Mouse (Mus musculus) regulatory T cell (primary cell): Measurements from ENCODE around the gene Ldlrad3.

Experiments used
- in situ Hi-C: fragments of 300-600 bp; cut with MboI, MseI; formaldehyde crosslinking; loops from one replicate; pipeline ENCODE4 v1.15.1; 2025; ENCODE audit warnings: high pct_unique_total_duplicates

The Ldlrad3 gene

GRCm38 (mm10) chr2:101967152-101967551, 219.0 kb downstream of the Ldlrad3 start:
- in situ Hi-C loops = no loop called here

- in situ Hi-C loops = no loop called here
These were observed 220.2 kb downstream of the Ldlrad3 start for GRCm38 (mm10) chr2:101966017-101966416.

- in situ Hi-C loops = no loop called here
These were observed 220.7 kb downstream of the Ldlrad3 start for GRCm38 (mm10) chr2:101965515-101965914.

- in situ Hi-C loops = loop anchor here (5.0 kb wide), 1 partner anchor 1299 kb away; no protein-coding TSS in a partner anchor
These were observed 222.8 kb downstream of the Ldlrad3 start for GRCm38 (mm10) chr2:101963367-101963766.

GRCm38 (mm10) chr2:101962349-101962748, 223.8 kb downstream of the Ldlrad3 start:
- in situ Hi-C loops = loop anchor here (5.0 kb wide), 1 partner anchor 1300 kb away; no protein-coding TSS in a partner anchor

GRCm38 (mm10) chr2:101961391-101961790, 224.8 kb downstream of the Ldlrad3 start:
- in situ Hi-C loops = loop anchor here (5.0 kb wide), 1 partner anchor 1301 kb away; no protein-coding TSS in a partner anchor

- in situ Hi-C loops = loop anchor here (5.0 kb wide), 1 partner anchor 1302 kb away; no protein-coding TSS in a partner anchor
These were observed 225.5 kb downstream of the Ldlrad3 start for GRCm38 (mm10) chr2:101960658-101961057.

- in situ Hi-C loops = no loop called here
These were observed 230.1 kb downstream of the Ldlrad3 start for GRCm38 (mm10) chr2:101956125-101956524.

- in situ Hi-C loops = no loop called here
These were observed 233.2 kb downstream of the Ldlrad3 start for GRCm38 (mm10) chr2:101952951-101953361.

- in situ Hi-C loops = no loop called here
These were observed 235.3 kb downstream of the Ldlrad3 start for GRCm38 (mm10) chr2:101950716-101951520.

GRCm38 (mm10) chr2:101935006-101935405, 251.2 kb downstream of the Ldlrad3 start:
- in situ Hi-C loops = no loop called here

GRCm38 (mm10) chr2:101933301-101933700, 252.9 kb downstream of the Ldlrad3 start:
- in situ Hi-C loops = no loop called here

- in situ Hi-C loops = no loop called here
These were observed 253.8 kb downstream of the Ldlrad3 start for GRCm38 (mm10) chr2:101932169-101932936.

- in situ Hi-C loops = no loop called here
These were observed 260.5 kb downstream of the Ldlrad3 start for GRCm38 (mm10) chr2:101925591-101926188.

GRCm38 (mm10) chr2:101925183-101925582, 261.0 kb downstream of the Ldlrad3 start:
- in situ Hi-C loops = no loop called here

- in situ Hi-C loops = loop anchor here (5.0 kb wide), 1 partner anchor 71 kb away; no protein-coding TSS in a partner anchor
These were observed 263.0 kb downstream of the Ldlrad3 start for GRCm38 (mm10) chr2:101923181-101923580.

GRCm38 (mm10) chr2:101922302-101922701, 263.9 kb downstream of the Ldlrad3 start:
- in situ Hi-C loops = loop anchor here (5.0 kb wide), 1 partner anchor 70 kb away; no protein-coding TSS in a partner anchor

GRCm38 (mm10) chr2:101920136-101920554, 266.0 kb downstream of the Ldlrad3 start:
- in situ Hi-C loops = loop anchor here (5.0 kb wide), 1 partner anchor 68 kb away; no protein-coding TSS in a partner anchor

- in situ Hi-C loops = no loop called here
These were observed 267.7 kb downstream of the Ldlrad3 start for GRCm38 (mm10) chr2:101918518-101918917.

- in situ Hi-C loops = loop anchor here (5.0 kb wide), 3 partner anchors 163 to 543 kb away; partner anchors contain the start of gene Fjx1
These were observed 276.7 kb downstream of the Ldlrad3 start for GRCm38 (mm10) chr2:101909326-101910080.

- in situ Hi-C loops = loop anchor here (5.0 kb wide), 2 partner anchors 164 to 294 kb away; no protein-coding TSS in a partner anchor
These were observed 277.4 kb downstream of the Ldlrad3 start for GRCm38 (mm10) chr2:101908773-101909172.
